Mouse (Mus musculus): ENCODE data around the gene Gm6993.
A peak's percentile ranks its signal among the peaks of the same experiment; 100 is the strongest.

Gene Gm6993

GRCm38 (mm10) chr12:31271361-31272011 is 30.9 kb downstream of the Gm6993 start:
- peak; percentile 93 for DNase-seq (ENCODE audit: low read depth)

- peak; percentile 16 for DNase-seq (ENCODE audit: low read depth)
These were observed 31.6 kb downstream of the Gm6993 start for GRCm38 (mm10) chr12:31272012-31272735.

- no peak for DNase-seq (ENCODE audit: low read depth)
These were observed 32.3 kb downstream of the Gm6993 start for GRCm38 (mm10) chr12:31272846-31273245.

- no peak for DNase-seq (ENCODE audit: low read depth)
These were observed 33.1 kb downstream of the Gm6993 start for GRCm38 (mm10) chr12:31273646-31274045.

GRCm38 (mm10) chr12:31275411-31275810 is 34.8 kb downstream of the Gm6993 start:
- peak; percentile 31 for DNase-seq (ENCODE audit: low read depth)

- no peak for DNase-seq (ENCODE audit: low read depth)
These were observed 37.7 kb downstream of the Gm6993 start for GRCm38 (mm10) chr12:31278270-31278669.

GRCm38 (mm10) chr12:31280318-31280717 is 39.7 kb downstream of the Gm6993 start:
- no peak for DNase-seq (ENCODE audit: low read depth)

- no peak for DNase-seq (ENCODE audit: low read depth)
These were observed 40.6 kb downstream of the Gm6993 start for GRCm38 (mm10) chr12:31281100-31281591.

GRCm38 (mm10) chr12:31282241-31282640 is 41.7 kb downstream of the Gm6993 start:
- no peak for DNase-seq (ENCODE audit: low read depth)

- no peak for DNase-seq (ENCODE audit: low read depth)
These were observed 42.6 kb downstream of the Gm6993 start for GRCm38 (mm10) chr12:31283131-31283530.

GRCm38 (mm10) chr12:31283617-31284136 is 43.1 kb downstream of the Gm6993 start:
- no peak for DNase-seq (ENCODE audit: low read depth)

- DNase-seq (ENCODE audit: low read depth), result no peak
These were observed 48.5 kb downstream of the Gm6993 start for GRCm38 (mm10) chr12:31289046-31289445.

Data from NIH3T3 (cell line).